Mouse (Mus musculus) stomach, embryonic 16.5 days (tissue): ENCODE results near the gene Snx10. TPM values are rescaled to one million over a fixed set of nuclear protein-coding genes. Genes with fewer than 3 reads are reported as not detected.

ENCODE experiments used
- ATAC-seq: fragments of 200-750 bp; cut with Nextera tagmentation; 2 replicates; pipeline ENCODE4 v1.8.0; 2017; ENCODE audit warnings: moderate number of reproducible peaks, moderate TSS enrichment; ENCODE audit not compliant: insufficient read depth, low FRiP score
- H3K27ac ChIP-seq: fragments of 300-500 bp; sonication (generic); 2 replicates; pipeline ENCODE4 v1.5.1; 2014; ENCODE audit warnings: low read length
- H3K27me3 ChIP-seq: fragments of 300-500 bp; sonication (generic); 2 replicates; pipeline ENCODE4 v1.6.1; 2014; ENCODE audit warnings: low read length, control low read depth, mixed read lengths; ENCODE audit not compliant: control insufficient read depth, insufficient read depth
- H3K36me3 ChIP-seq: fragments of 300-500 bp; sonication (generic); 2 replicates; pipeline ENCODE4 v1.6.1; 2014; ENCODE audit warnings: low read length; ENCODE audit not compliant: control insufficient read depth, insufficient read depth
- H3K4me1 ChIP-seq: fragments of 300-500 bp; sonication (generic); 2 replicates; pipeline ENCODE4 v1.6.1; 2014; ENCODE audit warnings: low read length, control low read depth, mixed read lengths; ENCODE audit not compliant: control insufficient read depth, insufficient read depth
- H3K4me2 ChIP-seq: fragments of 300-500 bp; sonication (generic); 2 replicates; pipeline ENCODE4 v1.6.1; 2014; ENCODE audit warnings: low read depth, low read length, mixed read lengths
- H3K4me3 ChIP-seq: fragments of 300-500 bp; sonication (generic); replicated peaks from 2 replicates; pipeline ENCODE4 v1.5.1; 2014; ENCODE audit warnings: mild to moderate bottlenecking, low read length
- H3K9ac ChIP-seq: fragments of 300-500 bp; sonication (generic); 2 replicates; pipeline ENCODE4 v1.6.1; 2014; ENCODE audit warnings: low read length
- H3K9me3 ChIP-seq: fragments of 300-500 bp; sonication (generic); replicated peaks from 2 replicates; pipeline ENCODE4 v1.6.1; 2016; ENCODE audit warnings: low read length, control low read depth; ENCODE audit not compliant: control insufficient read depth
- WGBS: fragments of 180-500 bp; shearing (Covaris S2); extraction: QIAGEN DNeasy Blood & Tissue Kit; methylation state at CpG from one replicate; pipeline ENCODE4 v1.1.7; 2014; 5-methylcytosine and 5-hydroxymethylcytosine counted together
- polyA plus RNA-seq: library from polyadenylated mRNA; unstranded; fragments of >200 nt; fragmentation: Nextera tagmentation; extraction: Ambion mirVana; gene quantifications from 2 replicates; pipeline ENCODE4 v1.2.1, GENCODE M21; 2015

The Snx10 gene
- polyA plus RNA-seq, 1 experiment from 2014 or later = 17.1 TPM

DNA sequence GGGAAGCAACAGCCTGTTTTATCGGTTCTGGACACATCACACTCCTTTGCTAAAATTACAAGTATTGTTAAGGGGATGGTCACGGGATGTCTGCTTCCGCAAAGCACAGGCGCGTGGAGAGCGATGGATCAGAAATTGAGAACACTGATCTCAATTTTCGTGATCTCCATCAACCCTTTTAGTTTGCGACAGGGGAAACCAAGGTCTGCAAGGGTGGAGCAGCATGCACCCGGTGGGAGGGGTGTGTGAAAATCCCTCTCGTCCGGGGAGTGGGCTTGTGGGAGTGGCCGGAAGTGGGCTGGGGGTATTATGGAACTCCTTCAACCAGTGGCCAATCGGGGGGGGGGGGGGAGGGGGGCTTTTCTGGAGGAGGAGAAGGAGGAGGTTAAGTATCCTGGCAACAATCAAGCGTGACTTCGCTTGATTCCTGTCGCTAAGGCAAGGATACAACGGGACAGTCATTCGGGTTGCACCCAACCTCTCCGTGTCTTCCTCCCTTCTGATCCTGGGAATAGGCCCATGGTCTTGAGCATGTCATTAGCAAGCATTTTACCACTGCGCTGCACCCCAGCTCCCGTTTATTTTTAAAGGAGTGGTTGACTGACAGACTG is 725 bp downstream of the Snx10 start:
- peak overlapping the region; percentile 59 for H3K4me3 ChIP-seq
- WGBS = 3% methylated on average over 21 of the region's 21 CpGs
- no peaks in the 10 kb centered on the region for H3K27me3 ChIP-seq
- H3K36me3 ChIP-seq = no peaks in the 10 kb centered on the region
- peak; percentile 45; the same call in 1 of the 2 replicates for ATAC-seq
- H3K4me1 ChIP-seq = peaks cover 8% of the 10 kb centered on the region
- peak overlapping the region; percentile 75 for H3K9ac ChIP-seq
- H3K9me3 ChIP-seq = no peaks in the 10 kb centered on the region
- H3K27ac ChIP-seq = no peak overlapping the region
- H3K4me2 ChIP-seq = peak overlapping the region; percentile 73

DNA sequence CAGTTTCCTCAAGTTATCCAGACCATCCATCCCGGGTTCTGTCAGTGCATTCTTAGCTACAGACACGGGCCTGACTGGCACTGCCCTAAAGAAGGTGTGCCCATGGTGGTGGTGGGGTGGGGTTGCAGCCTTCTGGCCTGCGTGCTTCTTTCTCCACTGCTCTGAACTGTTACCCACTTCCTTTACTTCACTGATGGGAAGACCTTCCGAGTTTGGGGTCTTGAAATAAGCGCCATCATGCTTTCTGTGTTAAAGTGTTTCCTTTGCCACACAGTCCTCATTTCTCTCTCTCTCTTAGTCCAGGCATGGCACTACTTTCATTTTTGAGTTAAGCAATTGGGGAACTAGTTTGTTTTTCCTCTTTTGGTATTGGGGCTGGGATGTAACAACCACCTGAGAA is 1.3 kb downstream of the Snx10 start:
- no peaks in the 10 kb centered on the region for H3K9me3 ChIP-seq
- H3K36me3 ChIP-seq = no peaks in the 10 kb centered on the region
- peak overlapping the region; percentile 75; the same call in 1 of the 2 replicates for H3K9ac ChIP-seq
- WGBS = 31% methylated on average over 5 of the region's 5 CpGs
- no peaks in the 10 kb centered on the region for H3K27me3 ChIP-seq
- peak overlapping the region; percentile 59 for H3K4me3 ChIP-seq
- peaks cover 8% of the 10 kb centered on the region for H3K4me1 ChIP-seq
- H3K4me2 ChIP-seq = peak overlapping the region; percentile 73
- ATAC-seq = peak; percentile 12; the same call in 1 of the 2 replicates
- H3K27ac ChIP-seq = no peak overlapping the region

DNA sequence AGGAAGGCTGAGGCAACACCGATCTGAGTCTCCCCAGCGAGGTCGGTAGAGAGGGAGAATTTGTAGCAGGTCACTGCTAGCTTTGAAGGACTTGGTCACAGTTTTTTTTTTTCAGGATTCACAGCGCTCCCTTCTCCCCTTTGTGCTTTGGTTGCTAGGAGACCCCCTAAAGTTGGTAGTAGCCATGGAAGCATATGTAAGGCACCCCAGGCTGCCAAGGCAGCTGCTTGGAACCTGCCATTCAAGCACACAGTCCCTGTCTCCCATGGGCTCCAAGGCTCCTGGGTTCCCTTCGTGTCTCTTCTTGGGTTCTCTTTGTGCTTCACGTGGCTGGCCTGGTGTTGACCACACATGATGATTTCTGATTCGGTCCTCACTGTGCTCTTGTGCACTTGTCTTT is 5.8 kb downstream of the Snx10 start:
- Histone ChIP-seq H3K27ac (no peak overlapping the region), H3K4me2 (no peak overlapping the region), H3K9ac (no peak overlapping the region), H3K9me3 (no peaks in the 10 kb centered on the region), H3K36me3 (no peaks in the 10 kb centered on the region), H3K27me3 (no peaks in the 10 kb centered on the region), H3K4me3 (no peak overlapping the region), H3K4me1 (peaks cover 7% of the 10 kb centered on the region)
- 73% methylated on average over 7 of the region's 7 CpGs for WGBS
- no peak for ATAC-seq

DNA sequence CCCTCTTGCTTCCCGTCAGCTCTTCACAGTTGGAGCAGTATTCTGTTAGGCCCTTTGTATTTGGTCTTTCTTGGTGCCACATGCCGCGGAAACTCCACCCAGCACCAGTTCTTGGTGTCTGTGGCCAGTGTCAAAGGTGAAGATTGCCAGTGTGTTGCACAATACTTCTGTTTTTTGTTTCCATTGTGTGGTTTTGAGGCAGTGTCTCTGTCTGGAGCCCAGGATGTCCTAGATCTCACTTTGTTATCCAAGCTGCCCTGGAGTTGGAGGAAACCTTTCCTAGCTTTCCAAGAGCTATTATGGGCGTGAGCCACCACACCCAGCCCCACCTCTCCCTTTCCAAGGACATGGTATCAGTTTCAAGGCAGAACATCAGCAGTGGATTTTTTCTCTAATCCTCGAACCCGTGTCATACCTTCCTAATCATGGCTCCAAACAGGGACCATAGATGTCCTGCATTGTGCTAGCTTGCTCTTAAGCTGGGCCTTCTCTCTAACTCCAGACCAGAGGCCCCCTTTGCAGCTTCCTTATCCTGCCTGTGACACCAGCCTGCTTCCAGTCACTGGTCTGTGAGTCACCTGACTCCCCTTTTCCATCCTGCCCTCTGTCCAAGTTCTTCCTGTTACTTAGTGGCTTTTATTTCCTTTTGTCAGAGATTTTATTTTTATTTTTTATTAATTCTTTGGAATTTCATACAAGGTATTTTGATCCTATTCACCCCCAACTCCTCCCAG is 9.9 kb downstream of the Snx10 start:
- no peak overlapping the region for H3K4me2 ChIP-seq
- WGBS = 74% methylated on average over 6 of the region's 6 CpGs
- ATAC-seq = no peak; the same call in 1 of the 2 replicates
- no peaks in the 10 kb centered on the region for H3K4me1 ChIP-seq
- no peaks in the 10 kb centered on the region for H3K9me3 ChIP-seq
- H3K27ac ChIP-seq = no peak overlapping the region
- no peaks in the 10 kb centered on the region for H3K27me3 ChIP-seq
- H3K36me3 ChIP-seq = no peaks in the 10 kb centered on the region
- H3K4me3 ChIP-seq = no peak overlapping the region
- no peak overlapping the region for H3K9ac ChIP-seq

DNA sequence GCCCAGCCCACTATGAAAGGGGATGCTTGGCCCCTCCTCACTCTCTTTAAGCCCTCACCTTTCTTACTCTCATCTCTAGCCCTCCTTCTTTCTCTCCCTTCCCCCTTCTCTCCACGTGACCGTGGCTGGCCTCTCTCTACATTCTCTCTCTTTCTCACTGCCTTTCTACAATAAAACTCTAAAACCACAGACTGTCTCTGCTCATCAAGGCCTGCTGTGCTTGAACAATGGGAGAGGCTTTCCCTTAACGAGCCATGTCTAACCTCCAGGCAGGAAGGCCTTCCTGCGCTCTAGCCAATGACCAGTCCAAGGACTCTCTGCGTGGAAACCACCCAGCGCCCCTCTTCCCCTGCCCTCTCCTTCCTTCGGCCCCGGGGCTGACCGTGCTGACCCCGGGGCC is 11.9 kb downstream of the Snx10 start:
- H3K36me3 ChIP-seq = no peaks in the 10 kb centered on the region
- no peak overlapping the region for H3K9ac ChIP-seq
- H3K27ac ChIP-seq = no peak overlapping the region
- no peak for ATAC-seq
- no peak overlapping the region for H3K4me2 ChIP-seq
- no peak overlapping the region for H3K4me3 ChIP-seq
- H3K9me3 ChIP-seq = no peaks in the 10 kb centered on the region
- WGBS = 86% methylated on average over 10 of the region's 10 CpGs
- no peaks in the 10 kb centered on the region for H3K27me3 ChIP-seq
- no peaks in the 10 kb centered on the region for H3K4me1 ChIP-seq

DNA sequence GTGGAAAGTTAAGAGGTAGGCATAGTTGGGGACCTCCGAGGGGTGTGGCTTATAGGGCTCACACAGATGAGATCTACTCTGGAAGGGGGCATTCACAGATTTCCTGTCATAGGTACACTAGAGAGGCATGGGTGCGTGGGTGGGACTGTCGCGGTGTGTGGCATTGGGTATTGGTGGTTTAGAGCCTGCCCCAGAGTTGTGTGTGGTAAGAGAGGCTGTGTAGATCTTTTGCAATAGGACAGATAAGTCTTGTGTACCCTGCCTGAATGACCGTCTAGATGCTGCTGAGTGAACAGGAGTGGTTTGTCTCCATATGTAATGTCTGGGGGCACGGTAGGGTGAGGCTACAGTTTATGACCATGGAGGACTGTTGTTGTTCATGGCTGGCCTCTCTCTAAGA is 16.8 kb downstream of the Snx10 start:
- peaks cover 8% of the 10 kb centered on the region for H3K4me1 ChIP-seq
- H3K9ac ChIP-seq = no peak overlapping the region
- no peaks in the 10 kb centered on the region for H3K9me3 ChIP-seq
- 75% methylated on average over 6 of the region's 6 CpGs for WGBS
- no peak overlapping the region for H3K27ac ChIP-seq
- no peak for ATAC-seq
- H3K4me2 ChIP-seq = no peak overlapping the region
- H3K4me3 ChIP-seq = no peak overlapping the region
- H3K36me3 ChIP-seq = no peaks in the 10 kb centered on the region
- no peaks in the 10 kb centered on the region for H3K27me3 ChIP-seq

DNA sequence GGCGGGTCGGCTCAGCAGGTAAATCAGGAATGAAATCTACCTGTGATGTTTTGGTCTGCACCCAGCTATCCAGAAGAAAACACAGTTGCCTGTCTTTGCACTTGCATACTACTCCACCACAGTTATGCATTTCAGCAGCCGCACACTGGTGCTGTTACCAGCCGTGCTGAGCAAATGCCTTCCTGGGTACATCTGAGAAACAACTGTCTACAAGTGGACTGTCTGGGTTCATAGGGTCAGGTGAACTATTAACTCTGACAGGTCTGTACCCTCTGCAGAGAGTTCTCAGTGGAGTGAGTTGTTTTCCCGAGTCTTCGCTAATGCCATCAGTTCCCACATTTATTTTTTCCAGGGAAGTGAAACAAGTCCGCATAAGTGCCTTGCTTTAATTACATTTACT is 17.7 kb downstream of the Snx10 start:
- H3K27me3 ChIP-seq = no peaks in the 10 kb centered on the region
- H3K9me3 ChIP-seq = no peaks in the 10 kb centered on the region
- H3K4me1 ChIP-seq = peaks cover 10% of the 10 kb centered on the region
- 50% methylated on average over 7 of the region's 7 CpGs for WGBS
- H3K27ac ChIP-seq = no peak overlapping the region; the same call in 1 of the 2 replicates
- H3K4me3 ChIP-seq = no peak overlapping the region
- ATAC-seq = no peak
- no peaks in the 10 kb centered on the region for H3K36me3 ChIP-seq
- H3K9ac ChIP-seq = no peak overlapping the region; the same call in 1 of the 2 replicates
- no peak overlapping the region for H3K4me2 ChIP-seq

DNA sequence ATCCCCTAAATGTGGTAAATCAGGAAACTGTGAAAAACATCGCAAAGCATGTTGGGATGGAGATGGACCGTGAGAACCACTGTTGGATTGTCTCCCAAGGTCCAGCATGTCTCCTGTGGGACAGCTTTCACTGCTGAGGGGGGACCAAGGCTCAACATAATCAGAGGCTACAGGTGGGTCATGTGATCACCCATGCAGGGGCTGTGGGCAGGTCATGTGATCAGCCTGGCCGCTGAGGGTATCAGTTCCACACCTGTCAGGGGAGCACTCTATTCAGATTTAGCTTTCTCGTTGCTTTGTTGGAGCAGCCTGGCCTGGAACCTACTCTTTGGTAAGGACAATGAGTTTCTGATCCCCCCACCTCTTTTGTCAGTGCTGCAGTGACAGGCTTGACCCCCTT is 18.4 kb downstream of the Snx10 start:
- Histone ChIP-seq H3K27ac (no peak overlapping the region), H3K4me2 (no peak overlapping the region), H3K36me3 (no peaks in the 10 kb centered on the region), H3K9me3 (no peaks in the 10 kb centered on the region), H3K4me1 (peaks cover 10% of the 10 kb centered on the region), H3K9ac (no peak overlapping the region), H3K4me3 (no peak overlapping the region), H3K27me3 (no peaks in the 10 kb centered on the region)
- 87% methylated on average over 4 of the region's 4 CpGs for WGBS
- ATAC-seq = no peak

DNA sequence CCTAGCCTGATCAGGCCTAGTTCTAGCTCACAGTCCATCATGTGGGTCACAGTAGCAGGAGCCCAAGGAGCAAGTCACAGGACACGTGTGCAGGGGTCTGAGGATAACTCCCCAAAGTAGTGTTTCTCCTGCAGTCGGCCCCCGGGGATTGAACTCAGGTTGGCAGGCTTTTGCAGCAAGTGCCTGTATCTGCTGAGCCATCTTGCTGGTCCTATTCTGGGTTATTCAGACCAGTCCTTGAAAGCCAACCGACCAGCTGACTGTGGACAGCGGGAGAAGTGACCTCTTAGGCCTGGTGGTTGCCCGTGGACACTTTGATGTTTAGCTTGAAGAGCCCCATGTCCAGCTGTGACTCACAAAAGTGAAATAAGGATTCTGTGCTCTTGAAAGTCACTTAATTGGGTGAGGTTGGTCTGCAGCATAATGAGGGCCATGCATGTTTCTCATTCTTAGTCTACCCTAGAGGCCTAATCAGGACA is 20.0 kb downstream of the Snx10 start:
- Histone ChIP-seq H3K27me3 (no peaks in the 10 kb centered on the region), H3K4me2 (no peak overlapping the region), H3K27ac (peak overlapping the region; percentile 23), H3K9ac (no peak overlapping the region), H3K4me3 (no peak overlapping the region), H3K4me1 (peaks cover 10% of the 10 kb centered on the region), H3K36me3 (no peaks in the 10 kb centered on the region), H3K9me3 (no peaks in the 10 kb centered on the region)
- 81% methylated on average over 6 of the region's 6 CpGs for WGBS
- no peak for ATAC-seq
